Mouse (Mus musculus): ENCODE data around the gene Atic.

Gene Atic

GRCm38 (mm10) chr1:71594268-71594667, 37.3 kb downstream of the Atic start:
- DNase-seq (ENCODE audit: low spot score) = no peak

GRCm38 (mm10) chr1:71595365-71595764, 38.4 kb downstream of the Atic start:
- no peak for DNase-seq (ENCODE audit: low spot score)

GRCm38 (mm10) chr1:71605751-71606150, 48.8 kb downstream of the Atic start:
- no peak for DNase-seq (ENCODE audit: low spot score)

- no peak for DNase-seq (ENCODE audit: low spot score)
Observed at GRCm38 (mm10) chr1:71606600-71607325, 49.8 kb downstream of the Atic start.

GRCm38 (mm10) chr1:71609057-71609775, 52.3 kb downstream of the Atic start:
- no peak for DNase-seq (ENCODE audit: low spot score)

GRCm38 (mm10) chr1:71609916-71610315, 53.0 kb downstream of the Atic start:
- DNase-seq (ENCODE audit: low spot score) = no peak

GRCm38 (mm10) chr1:71612256-71612655, 55.3 kb downstream of the Atic start:
- no peak for DNase-seq (ENCODE audit: low spot score)

- DNase-seq (ENCODE audit: low spot score) = no peak
Observed at GRCm38 (mm10) chr1:71614545-71615246, 57.7 kb downstream of the Atic start.

GRCm38 (mm10) chr1:71621526-71621925, 64.6 kb downstream of the Atic start:
- no peak for DNase-seq (ENCODE audit: low spot score)

GRCm38 (mm10) chr1:71623625-71624024, 66.7 kb downstream of the Atic start:
- no peak for DNase-seq (ENCODE audit: low spot score)
